Mouse (Mus musculus): ENCODE data around the gene Gm47996.
"Not testable (repeated sequence)": the region's sequence is repeated elsewhere in the genome, so short reads cannot be mapped to it uniquely, and the experiment has no call there.

Gene Gm47996

DNA sequence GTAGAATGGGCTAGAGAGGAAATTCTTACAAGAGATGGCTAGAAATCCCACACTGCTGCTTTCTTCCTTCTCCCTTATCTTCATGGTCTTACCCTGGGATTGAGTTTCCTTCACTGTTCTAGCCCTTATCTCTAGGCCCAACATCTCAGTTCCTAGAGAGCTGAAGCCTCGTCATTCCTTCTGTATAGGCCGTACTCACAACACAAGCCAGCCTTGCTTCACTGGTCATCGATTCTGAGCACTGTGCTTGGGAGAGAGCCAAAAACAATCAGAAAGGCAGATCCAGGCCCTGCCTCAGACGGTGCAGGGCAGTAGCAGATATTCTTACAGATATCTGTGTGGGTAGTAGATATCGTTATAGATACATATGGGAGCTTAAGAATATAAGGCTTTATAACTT is 1.4 kb upstream of the Gm47996 start:
- not testable (repeated sequence) for DNase-seq (ENCODE audit: low read depth)

GRCm38 (mm10) chr1:151208944-151209343 is 987 bp upstream of the Gm47996 start:
- not testable (repeated sequence) for DNase-seq (ENCODE audit: low read depth)

GRCm38 (mm10) chr1:151211666-151212065 is 1.7 kb downstream of the Gm47996 start:
- not testable (repeated sequence) for DNase-seq (ENCODE audit: low read depth)

GRCm38 (mm10) chr1:151214862-151215261 is 4.9 kb downstream of the Gm47996 start:
- DNase-seq (ENCODE audit: low read depth), result no peak

GRCm38 (mm10) chr1:151215985-151216384 is 6.1 kb downstream of the Gm47996 start:
- DNase-seq (ENCODE audit: low read depth), result no peak

DNA sequence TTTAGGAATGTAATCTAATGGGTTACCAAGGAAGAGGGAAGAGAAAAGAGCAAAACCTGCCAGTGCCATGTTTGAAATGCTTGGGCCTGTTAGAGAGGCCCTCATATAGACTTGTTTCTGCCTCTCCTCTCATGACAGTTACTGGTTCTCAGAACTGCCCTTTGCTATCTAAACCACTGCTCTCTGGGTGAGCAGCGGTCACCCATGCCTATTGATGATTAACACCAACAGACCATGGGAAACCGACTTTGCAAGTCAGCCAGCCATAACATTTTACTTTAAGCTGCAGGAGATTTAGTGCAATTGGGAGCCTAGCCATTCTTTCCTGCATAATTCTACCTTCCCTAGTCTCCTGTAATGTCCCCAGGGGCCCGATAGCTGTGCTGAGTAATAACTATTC is 6.5 kb downstream of the Gm47996 start:
- DNase-seq (ENCODE audit: low read depth), result no peak

GRCm38 (mm10) chr1:151219045-151219444 is 9.1 kb downstream of the Gm47996 start:
- no peak for DNase-seq (ENCODE audit: low read depth)

- no peak for DNase-seq (ENCODE audit: low read depth)
Measured at GRCm38 (mm10) chr1:151220098-151220497, 10.2 kb downstream of the Gm47996 start.

GRCm38 (mm10) chr1:151222561-151223267 is 12.8 kb downstream of the Gm47996 start:
- DNase-seq (ENCODE audit: low read depth), result no peak

DNA sequence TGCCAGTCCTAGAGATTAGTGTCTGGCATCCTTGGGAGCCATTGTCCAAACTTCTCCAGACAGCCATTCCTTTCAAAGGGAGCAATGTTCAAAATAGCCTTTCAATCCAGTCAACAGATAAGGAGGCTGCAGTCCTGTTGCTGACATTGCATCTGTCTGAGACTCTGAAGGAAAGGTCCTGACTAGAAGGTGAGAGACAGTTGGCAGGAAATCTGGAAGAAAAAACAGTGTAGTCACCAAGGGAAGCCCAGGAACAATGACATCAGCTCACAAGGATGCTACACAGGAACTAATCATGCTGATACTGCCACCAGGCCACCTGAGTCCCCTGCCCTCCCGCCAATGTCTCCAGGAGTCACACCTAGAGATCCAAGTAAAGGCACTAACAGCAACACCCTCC is 13.4 kb downstream of the Gm47996 start:
- no peak for DNase-seq (ENCODE audit: low read depth)

DNA sequence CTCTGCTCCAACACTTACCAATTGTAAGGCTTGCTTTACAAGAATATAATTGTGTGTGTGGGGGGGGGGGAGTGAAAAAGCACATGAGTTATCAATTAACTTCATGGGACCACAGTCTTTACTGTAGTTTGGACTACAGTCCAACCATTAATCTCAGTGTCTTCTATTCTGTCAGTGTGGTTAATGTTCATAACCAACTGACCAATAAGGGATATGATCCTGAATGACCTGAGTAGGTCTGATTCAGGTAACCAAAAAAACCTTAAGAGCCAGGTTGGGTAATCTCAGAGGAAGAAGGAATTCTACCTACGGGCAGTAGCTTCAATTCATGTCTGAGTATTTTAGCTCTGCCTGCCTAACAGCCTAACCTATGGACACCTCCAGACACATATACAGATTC is 14.6 kb downstream of the Gm47996 start:
- no peak for DNase-seq (ENCODE audit: low read depth)

DNA sequence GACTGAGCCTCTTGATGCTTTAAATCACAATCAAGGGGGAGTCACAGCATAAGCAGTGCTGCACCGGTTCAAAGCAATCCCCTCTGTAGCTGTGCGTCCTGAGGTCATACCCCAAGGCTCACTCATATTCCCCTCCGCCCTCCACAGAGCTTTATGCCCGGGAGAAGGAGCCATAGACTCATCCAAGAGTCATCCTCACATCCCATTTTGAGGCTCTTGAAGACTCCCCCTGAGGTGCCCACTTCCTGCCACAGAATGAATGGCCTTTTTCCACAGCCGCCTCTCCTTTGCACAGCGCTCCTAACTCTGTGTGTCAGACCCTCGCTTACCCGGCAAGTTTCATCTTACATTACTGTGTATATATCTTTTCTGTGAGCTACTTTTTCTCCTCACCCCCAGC is 17.6 kb downstream of the Gm47996 start:
- no peak for DNase-seq (ENCODE audit: low read depth)

GRCm38 (mm10) chr1:151228320-151228989 is 18.5 kb downstream of the Gm47996 start:
- no peak for DNase-seq (ENCODE audit: low read depth)

DNA sequence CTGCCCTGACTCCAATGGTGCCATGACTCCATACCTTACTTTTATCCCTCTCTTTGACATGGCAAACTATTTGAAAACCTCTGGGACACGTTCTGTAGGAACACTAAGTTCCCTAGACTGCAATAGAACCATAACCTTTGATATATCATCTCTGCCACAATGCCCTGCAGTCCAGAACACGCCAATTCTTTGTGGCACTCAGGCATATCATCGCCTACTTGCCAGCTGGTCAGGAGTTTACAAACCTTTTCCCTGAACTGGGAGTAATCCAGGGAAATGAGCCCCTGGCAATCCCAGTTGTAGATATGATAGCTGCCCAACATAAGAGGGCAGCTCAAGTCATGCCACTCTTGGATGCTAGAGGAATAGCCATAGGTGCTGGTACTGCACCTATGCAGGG is 22.4 kb downstream of the Gm47996 start:
- no peak for DNase-seq (ENCODE audit: low read depth)

DNA sequence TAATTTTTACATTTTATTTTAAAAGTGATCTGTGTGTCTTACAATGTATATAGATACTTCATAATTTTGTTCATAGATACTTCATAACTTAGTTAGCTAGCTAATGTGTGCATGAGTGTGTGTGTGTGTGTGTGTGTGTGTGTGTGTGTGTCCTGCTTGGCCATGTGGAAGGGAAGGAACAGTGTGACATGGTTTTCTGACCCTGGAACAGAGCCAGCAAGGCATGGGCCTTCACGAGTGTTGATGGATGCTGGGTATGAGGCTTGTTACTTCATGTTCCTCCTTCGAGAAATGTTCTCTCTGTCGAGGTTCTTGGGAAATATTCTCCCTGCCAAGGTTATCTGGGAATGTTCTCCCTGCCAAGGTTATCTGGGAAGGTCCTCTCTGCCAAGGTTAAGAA is 23.8 kb downstream of the Gm47996 start:
- no peak for DNase-seq (ENCODE audit: low read depth)

GRCm38 (mm10) chr1:151235574-151235973 is 25.6 kb downstream of the Gm47996 start:
- DNase-seq (ENCODE audit: low read depth), result no peak

GRCm38 (mm10) chr1:151236141-151236930 is 26.4 kb downstream of the Gm47996 start:
- DNase-seq (ENCODE audit: low read depth), result peak; percentile 10

DNA sequence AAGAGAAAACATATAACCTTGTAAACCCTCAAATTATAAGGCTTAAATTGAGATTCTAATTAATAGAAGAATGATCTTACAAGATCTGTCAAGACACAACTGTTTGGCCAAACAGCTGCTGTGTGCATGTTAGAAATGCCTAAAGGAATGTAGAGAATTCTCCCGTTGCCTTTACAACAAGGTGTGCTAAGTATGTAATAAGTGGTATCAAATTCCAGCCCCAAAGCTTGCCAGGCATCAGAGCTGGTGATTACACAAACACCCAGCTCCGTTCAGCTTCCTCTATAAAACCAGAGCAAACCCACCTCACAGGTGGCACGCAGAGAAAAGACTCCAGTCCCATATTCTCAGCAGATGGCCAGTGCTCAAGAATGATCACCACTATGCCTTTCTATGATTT is 27.8 kb downstream of the Gm47996 start:
- no peak for DNase-seq (ENCODE audit: low read depth)

DNA sequence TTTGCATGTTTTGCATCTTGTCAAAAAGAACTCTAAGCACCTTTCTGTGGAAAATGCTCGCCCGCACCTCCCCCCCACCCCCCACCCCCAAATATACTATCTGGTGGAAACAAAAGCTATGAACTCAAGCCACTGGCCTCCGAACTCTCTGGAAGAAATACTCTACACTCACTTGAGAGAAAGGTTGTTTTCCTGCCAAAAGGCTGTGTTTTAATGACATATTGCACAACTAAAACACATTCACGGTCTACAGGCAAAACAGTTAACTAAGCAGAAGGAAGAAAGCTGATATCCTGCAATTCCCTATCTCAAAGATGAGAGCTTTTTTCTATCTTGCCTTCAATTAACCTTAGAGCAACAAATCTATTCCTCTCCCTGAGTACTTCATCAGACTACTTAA is 33.4 kb downstream of the Gm47996 start:
- no peak for DNase-seq (ENCODE audit: low read depth)

DNA sequence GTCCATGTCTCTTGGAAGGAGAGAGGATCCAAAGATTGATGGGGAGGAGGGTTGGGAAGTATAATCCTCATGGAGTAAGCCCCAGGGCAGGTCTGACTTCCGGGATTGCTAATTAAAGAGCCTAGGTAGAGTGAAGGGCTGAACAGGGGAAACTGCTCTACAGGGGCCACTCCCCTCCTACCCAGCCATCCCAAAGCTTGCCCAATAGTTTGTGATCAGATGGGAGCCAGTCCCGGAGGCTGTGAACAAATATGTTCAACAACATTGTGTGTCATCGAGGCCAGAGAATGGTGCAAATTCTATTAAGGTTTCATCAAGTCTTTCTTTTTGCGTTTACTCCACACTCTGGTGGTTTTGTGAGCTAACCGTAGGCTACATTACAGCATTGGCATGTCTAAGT is 34.1 kb downstream of the Gm47996 start:
- no peak for DNase-seq (ENCODE audit: low read depth)

DNA sequence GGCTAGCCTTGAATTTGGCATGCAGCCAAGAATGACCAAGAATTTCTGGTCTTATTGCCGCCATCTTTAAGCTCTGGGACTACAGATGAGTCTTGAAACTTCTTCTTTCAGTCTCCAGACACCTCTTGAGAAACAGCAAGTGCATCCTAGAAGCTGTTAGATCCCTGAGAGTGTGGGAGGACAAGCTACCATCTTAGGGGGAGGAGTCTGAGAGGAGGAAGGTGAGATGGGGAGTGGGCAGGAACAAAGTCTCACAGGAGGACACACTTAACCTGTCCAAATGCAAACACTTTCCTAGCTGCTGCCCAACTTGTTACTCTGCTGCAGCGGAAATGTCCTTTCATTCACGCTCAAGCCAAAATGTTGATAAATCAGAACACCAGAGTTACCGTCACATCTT is 34.8 kb downstream of the Gm47996 start:
- DNase-seq (ENCODE audit: low read depth), result no peak

GRCm38 (mm10) chr1:151245165-151245564 is 35.2 kb downstream of the Gm47996 start:
- no peak for DNase-seq (ENCODE audit: low read depth)

DNA sequence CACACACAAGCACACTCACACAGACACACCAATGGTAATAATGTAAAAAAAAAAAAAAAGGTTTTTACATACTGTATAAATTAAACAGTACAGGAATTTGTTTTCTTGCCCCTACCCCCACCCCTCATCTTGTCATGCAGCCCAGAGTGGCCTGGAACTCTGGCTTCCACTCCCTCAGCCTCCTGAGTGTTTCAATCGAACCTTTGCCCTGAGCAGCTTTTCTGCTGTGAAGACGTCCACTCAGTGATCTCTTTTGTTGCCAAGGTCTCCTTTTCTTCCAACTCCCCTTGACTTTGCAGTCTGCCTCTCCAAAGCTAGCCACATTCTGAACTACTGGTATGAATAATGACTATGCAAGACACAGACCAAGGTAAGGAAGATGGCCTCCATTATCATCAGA is 35.9 kb downstream of the Gm47996 start:
- DNase-seq (ENCODE audit: low read depth), result no peak
